Mouse (Mus musculus) cortical plate, adult 2 months (tissue): ENCODE results near the gene Npas2. TPM values are rescaled to one million over a fixed set of nuclear protein-coding genes. Genes with fewer than 3 reads are reported as not detected.

Experiments
- H3K27ac ChIP-seq: fragments of 200-500 bp; 2 replicates; pipeline ENCODE4 v1.5.1; 2012; ENCODE audit warnings: low read length, control low read depth, inconsistent platforms; ENCODE audit not compliant: insufficient read depth
- H3K4me1 ChIP-seq: fragments of 200-500 bp; 2 replicates; pipeline ENCODE4 v1.6.1; 2011; ENCODE audit warnings: low read length; ENCODE audit not compliant: control insufficient read depth, insufficient read depth
- H3K4me3 ChIP-seq: fragments of 200-500 bp; 2 replicates; pipeline ENCODE4 v1.5.1; 2011; ENCODE audit warnings: mild to moderate bottlenecking, low read length, control low read depth; ENCODE audit not compliant: insufficient read depth
- CTCF ChIP-seq: fragments of 200-500 bp; IDR thresholded peaks from 2 replicates; pipeline ENCODE4 v1.5.1; 2011; ENCODE audit warnings: mild to moderate bottlenecking, control low read depth, low read length; ENCODE audit not compliant: insufficient read depth; ENCODE audit errors: extremely low read depth
- POLR2A ChIP-seq: fragments of 200-500 bp; IDR thresholded peaks from 2 replicates; pipeline ENCODE4 v1.6.1; 2011; ENCODE audit warnings: mild to moderate bottlenecking, low read length, control low read depth; ENCODE audit not compliant: insufficient read depth; ENCODE audit errors: extremely low read depth
- polyA plus RNA-seq: library from polyadenylated mRNA; depleted of rRNA; stranded (reverse); fragments of >200 nt; gene quantifications from 2 replicates; pipeline ENCODE4 v1.2.3, GENCODE M21; 2012

Gene Npas2
- polyA plus RNA-seq, 1 experiment, result 22.9 TPM

- TF ChIP-seq POLR2A, result no peak
- TF ChIP-seq CTCF, result no peak
- Histone ChIP-seq H3K4me3 (no peak overlapping the region), H3K4me1 (peaks cover 4% of the 10 kb centered on the region), H3K27ac (no peak overlapping the region)
Measured at GRCm38 (mm10) chr1:39251679-39252078, 58.1 kb downstream of the Npas2 start.

GRCm38 (mm10) chr1:39253771-39254170, 60.2 kb downstream of the Npas2 start:
- TF ChIP-seq CTCF (peak; percentile 35), POLR2A (no peak)
- H3K4me3 ChIP-seq, result no peak overlapping the region
- H3K4me1 ChIP-seq, result peaks cover 2% of the 10 kb centered on the region; the same call in 1 of the 2 replicates
- no peak overlapping the region for H3K27ac ChIP-seq

- peaks cover 3% of the 10 kb centered on the region; the same call in 1 of the 2 replicates for H3K4me1 ChIP-seq
- H3K27ac ChIP-seq, result no peak overlapping the region
- TF ChIP-seq POLR2A (no peak), CTCF (no peak)
- H3K4me3 ChIP-seq, result no peak overlapping the region
Measured at GRCm38 (mm10) chr1:39256051-39256450, 62.5 kb downstream of the Npas2 start.

- H3K27ac ChIP-seq, result no peak overlapping the region
- no peak for TF ChIP-seq CTCF
- no peak for TF ChIP-seq POLR2A
- no peak overlapping the region for H3K4me3 ChIP-seq
- peaks cover 3% of the 10 kb centered on the region; the same call in 1 of the 2 replicates for H3K4me1 ChIP-seq
Measured at GRCm38 (mm10) chr1:39256513-39257330, 63.2 kb downstream of the Npas2 start.

DNA sequence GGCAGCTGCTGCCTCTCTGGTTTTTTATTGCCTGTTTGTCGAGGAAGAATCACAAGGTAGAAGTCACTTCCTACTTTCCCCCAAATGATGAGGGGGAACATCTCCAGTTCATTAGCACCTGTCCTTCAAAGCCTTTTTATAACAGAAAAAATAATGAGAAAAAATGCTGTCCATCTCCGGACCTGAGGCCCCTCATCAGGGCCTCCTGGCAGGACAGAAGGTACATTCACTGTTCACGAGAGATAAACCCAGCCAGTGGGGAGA, 63.7 kb downstream of the Npas2 start:
- TF ChIP-seq POLR2A (no peak), CTCF (no peak)
- Histone ChIP-seq H3K4me1 (0 out of 2 replicates have a peak, but pooled peaks cover 1% of the 10 kb centered on the region), H3K27ac (no peak overlapping the region), H3K4me3 (no peak overlapping the region)

DNA sequence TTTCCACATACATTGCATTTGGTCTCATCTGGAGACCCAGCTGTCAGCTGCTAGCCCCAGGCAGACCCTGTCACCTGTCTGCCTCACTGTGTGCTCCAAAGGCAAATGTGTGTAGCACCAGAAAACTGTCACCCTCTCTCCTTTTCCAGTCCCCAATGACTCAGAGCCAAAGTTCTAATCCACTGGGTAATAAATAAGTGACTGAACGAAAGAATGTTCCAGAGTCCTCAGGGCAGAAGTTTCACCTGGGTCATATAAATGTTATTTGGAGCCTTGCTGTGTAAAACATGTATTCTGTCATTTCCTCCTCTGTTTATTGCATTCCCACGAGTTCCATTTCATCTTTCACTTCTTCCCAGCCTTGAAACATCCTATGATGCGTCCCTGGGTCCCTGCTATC, 66.1 kb downstream of the Npas2 start:
- TF ChIP-seq POLR2A, result no peak
- TF ChIP-seq CTCF, result no peak
- Histone ChIP-seq H3K27ac (no peak overlapping the region), H3K4me3 (no peak overlapping the region), H3K4me1 (0 out of 2 replicates have a peak, but pooled peaks cover 1% of the 10 kb centered on the region)

GRCm38 (mm10) chr1:39260183-39260978, 66.8 kb downstream of the Npas2 start:
- Histone ChIP-seq H3K27ac (no peak overlapping the region), H3K4me3 (no peak overlapping the region), H3K4me1 (0 out of 2 replicates have a peak, but pooled peaks cover 1% of the 10 kb centered on the region)
- TF ChIP-seq POLR2A, result no peak
- no peak for TF ChIP-seq CTCF

DNA sequence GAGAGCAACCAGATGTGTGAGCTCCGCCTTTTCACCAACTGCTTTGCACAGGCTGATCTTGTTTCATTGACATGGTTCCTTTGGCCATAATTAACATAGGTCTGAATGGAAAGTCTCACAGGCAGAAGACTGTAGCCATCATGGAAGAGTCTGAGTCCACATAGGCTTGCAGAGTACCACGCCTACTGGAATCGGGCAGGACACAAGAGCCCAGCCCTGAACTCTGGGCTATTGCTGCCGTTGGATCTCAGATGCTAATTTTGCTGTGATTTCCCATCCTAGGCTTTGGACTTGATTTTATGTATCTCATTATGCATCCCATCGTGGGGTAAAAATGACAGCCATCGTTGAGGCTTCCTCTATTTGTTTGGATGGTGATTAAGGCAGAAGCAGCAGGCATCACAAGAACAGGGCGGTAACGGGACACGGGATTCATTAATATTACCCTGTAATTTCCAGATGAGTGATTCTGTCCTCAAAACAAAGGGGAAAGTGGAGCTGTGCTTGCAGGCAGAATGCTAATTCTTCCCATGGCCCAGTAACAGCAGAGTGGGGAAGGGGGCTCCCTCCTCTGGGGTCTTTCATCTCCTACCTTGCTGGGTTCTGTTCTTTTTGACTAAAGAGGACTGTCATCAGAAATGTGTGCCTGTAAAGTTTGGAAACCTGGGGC, 73.4 kb downstream of the Npas2 start:
- Histone ChIP-seq H3K4me3 (no peak overlapping the region), H3K27ac (no peak overlapping the region)
- no peak for TF ChIP-seq POLR2A
- TF ChIP-seq CTCF, result no peak

DNA sequence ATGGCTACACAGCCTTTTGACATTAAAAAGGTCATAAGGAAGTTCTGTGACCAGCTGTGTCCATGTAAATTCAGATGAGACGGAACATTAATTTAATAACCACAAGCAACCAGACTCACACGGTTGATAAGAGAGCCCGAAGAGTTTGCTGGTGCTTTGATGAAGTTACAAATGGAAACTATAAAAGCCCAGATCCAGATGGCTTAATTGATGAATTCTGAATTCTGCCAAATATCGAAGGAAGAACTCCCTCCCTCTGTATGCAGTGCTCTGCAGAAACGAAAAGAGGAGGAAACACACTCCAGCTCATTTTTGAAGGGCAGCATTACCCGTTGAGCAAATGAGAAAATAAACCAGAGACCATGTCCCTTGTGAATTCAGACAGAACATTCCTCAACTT, 79.4 kb downstream of the Npas2 start:
- Histone ChIP-seq H3K4me3 (no peak overlapping the region), H3K27ac (no peak overlapping the region), H3K4me1 (no peaks in the 10 kb centered on the region)
- no peak for TF ChIP-seq CTCF
- no peak for TF ChIP-seq POLR2A

More for the DNA sequence above, 73.4 kb downstream of the Npas2 start:
- no peaks in the 10 kb centered on the region for H3K4me1 ChIP-seq
